Mouse (Mus musculus) hindbrain, embryonic 10.5 days (tissue): ENCODE data around the gene Rasip1. TPM values are rescaled to one million over a fixed set of nuclear protein-coding genes. Genes with fewer than 3 reads are reported as not detected.

Experiments used
- DNase-seq: peaks from one replicate; pipeline ENCODE4 v3.0.0-alpha.2; 2017; ENCODE audit warnings: low spot score
- H3K27ac ChIP-seq: fragments of 300-500 bp; sonication (generic); 2 replicates; pipeline ENCODE4 v1.5.1; 2016; ENCODE audit warnings: mild to moderate bottlenecking, moderate library complexity
- H3K27me3 ChIP-seq: fragments of 300-500 bp; sonication (generic); 2 replicates; pipeline ENCODE4 v1.6.1; 2016; ENCODE audit warnings: mild to moderate bottlenecking; ENCODE audit not compliant: poor library complexity, insufficient read depth, severe bottlenecking
- H3K36me3 ChIP-seq: fragments of 300-500 bp; sonication (generic); 2 replicates; pipeline ENCODE4 v1.6.1; 2016; ENCODE audit warnings: mild to moderate bottlenecking, moderate library complexity
- H3K4me1 ChIP-seq: fragments of 300-500 bp; sonication (generic); replicated peaks from 2 replicates; pipeline ENCODE4 v1.6.1; 2016; ENCODE audit warnings: mild to moderate bottlenecking
- H3K4me3 ChIP-seq: fragments of 300-500 bp; sonication (generic); 2 replicates; pipeline ENCODE4 v1.5.1; 2016; ENCODE audit warnings: mild to moderate bottlenecking, moderate library complexity
- H3K9me3 ChIP-seq: fragments of 300-500 bp; sonication (generic); 2 replicates; pipeline ENCODE4 v1.6.1; 2016; ENCODE audit warnings: mild to moderate bottlenecking, moderate library complexity
- WGBS: fragments of 180-500 bp; shearing (Covaris S2); methylation state at CpG from one replicate; pipeline ENCODE4 v1.1.7; 2016; 5-methylcytosine and 5-hydroxymethylcytosine counted together
- polyA plus RNA-seq: library from polyadenylated mRNA; unstranded; fragments of >200 nt; fragmentation: Nextera tagmentation; extraction: Ambion mirVana; gene quantifications from 2 replicates; pipeline ENCODE4 v1.2.1, GENCODE M21; 2016

The Rasip1 gene
- polyA plus RNA-seq = 6.4 and 9.3 TPM in 2 replicates

DNA sequence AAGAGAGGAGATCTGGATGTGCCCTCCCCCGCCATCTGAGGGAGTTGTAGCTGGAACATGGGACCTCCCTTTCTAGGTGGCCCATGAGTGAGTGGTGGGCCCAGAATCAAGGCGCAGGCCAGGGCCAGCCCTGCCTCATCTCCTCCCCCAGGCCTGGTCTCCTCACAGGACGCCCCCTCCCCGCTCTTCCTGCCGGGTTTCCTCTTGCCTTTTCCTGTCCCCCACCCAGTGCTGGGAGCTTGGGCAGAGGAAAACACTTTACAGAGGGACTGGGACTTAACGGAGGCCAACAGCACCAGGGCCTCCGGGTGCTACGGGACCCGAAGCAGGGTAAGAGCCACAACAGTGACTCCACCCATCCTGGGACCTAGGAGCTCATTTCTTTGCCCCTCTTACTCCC is at the start of gene Rasip1:
TSS of gene Rasip1 (plus strand) at position 228 of the 400 bp plus-strand sequence.
- Histone ChIP-seq H3K36me3 (no peaks in the 10 kb centered on the region), H3K27ac (peak within 1 kb of the TSS; percentile 88), H3K27me3 (peaks cover 72% of the 10 kb centered on the region), H3K9me3 (no peaks in the 10 kb centered on the region), H3K4me1 (peaks cover 12% of the 10 kb centered on the region), H3K4me3 (peak within 1 kb of the TSS; percentile 63)
- WGBS = 87% methylated on average over 9 of the region's 9 CpGs
- no peak for DNase-seq

- Histone ChIP-seq H3K4me3 (no peak overlapping the region), H3K4me1 (peaks cover 10% of the 10 kb centered on the region), H3K9me3 (no peaks in the 10 kb centered on the region), H3K36me3 (peaks cover 55% of the 10 kb centered on the region), H3K27me3 (no peaks in the 10 kb centered on the region), H3K27ac (no peak overlapping the region)
- WGBS = 91% methylated on average over 6 of the region's 6 CpGs
- no peak for DNase-seq
These were observed 41.4 kb upstream of the Rasip1 start for GRCm38 (mm10) chr7:45585923-45586322.

DNA sequence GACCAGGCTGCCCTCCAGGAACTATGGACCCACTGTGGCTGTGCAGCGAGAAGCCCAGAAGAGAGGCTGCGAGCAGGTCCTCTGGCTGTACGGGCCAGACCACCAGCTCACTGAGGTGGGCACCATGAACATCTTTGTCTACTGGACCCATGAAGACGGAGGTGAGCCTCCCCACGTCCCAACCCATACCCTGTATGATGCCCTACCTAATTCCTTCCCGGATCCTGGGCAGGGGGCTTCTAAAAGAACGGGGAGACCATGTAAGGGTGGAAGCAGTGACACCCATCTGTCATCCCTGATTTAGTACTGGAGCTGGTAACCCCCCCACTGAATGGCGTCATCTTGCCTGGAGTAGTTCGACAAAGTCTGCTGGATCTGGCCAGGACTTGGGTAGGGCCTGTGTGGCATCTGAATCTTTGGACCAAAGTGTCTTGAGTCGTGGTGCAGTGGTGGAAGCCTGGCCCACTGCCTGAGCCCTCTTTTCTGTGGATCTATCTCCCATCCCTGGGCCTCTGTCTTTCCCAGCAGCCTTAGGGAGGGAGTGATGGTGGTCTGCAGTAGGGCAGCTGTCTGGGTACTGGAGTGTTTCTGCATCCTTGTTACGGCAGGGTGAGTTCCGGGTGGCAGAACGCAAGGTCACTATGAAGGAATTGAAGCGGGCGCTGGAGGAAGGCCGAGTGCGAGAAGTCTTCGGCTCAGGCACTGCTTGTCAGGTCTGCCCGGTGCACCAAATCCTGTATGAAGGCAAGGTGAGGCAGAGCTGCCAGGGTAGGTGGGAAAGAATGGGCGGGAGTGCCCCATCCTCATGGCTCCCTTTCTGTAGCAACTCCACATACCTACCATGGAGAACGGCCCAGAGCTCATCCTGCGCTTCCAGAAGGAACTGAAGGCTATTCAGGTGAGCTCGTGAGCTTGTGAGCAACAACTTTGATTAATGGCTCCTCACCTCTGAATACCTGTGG is 39.4 kb upstream of the Rasip1 start:
- no peak for DNase-seq
- H3K27ac ChIP-seq = no peak overlapping the region
- peaks cover 10% of the 10 kb centered on the region for H3K4me1 ChIP-seq
- no peaks in the 10 kb centered on the region for H3K27me3 ChIP-seq
- WGBS = 94% methylated on average over 23 of the region's 23 CpGs
- no peaks in the 10 kb centered on the region for H3K9me3 ChIP-seq
- H3K36me3 ChIP-seq = peaks cover 50% of the 10 kb centered on the region
- no peak overlapping the region for H3K4me3 ChIP-seq

DNA sequence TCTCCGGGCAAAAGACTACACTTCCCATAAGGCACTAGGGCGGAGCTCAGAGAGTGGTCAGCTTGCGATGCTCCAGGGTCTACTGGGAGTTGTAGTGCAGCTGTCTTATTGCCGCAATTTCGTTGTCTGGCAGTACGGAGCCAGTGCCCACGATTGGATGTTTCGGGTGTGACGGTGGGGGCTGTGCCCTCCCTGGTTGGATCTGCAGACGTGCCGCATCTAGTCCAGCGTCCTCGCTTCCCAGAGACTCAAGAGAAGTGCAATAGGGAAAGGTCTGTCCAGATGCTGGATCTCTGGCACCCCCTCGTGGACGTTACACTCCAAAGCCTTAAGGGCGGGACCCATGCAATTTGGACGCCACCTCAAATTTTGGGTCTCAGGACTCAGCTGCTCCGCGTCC is 38.1 kb upstream of the Rasip1 start:
- peak; percentile 92 for DNase-seq
- no peaks in the 10 kb centered on the region for H3K27me3 ChIP-seq
- H3K9me3 ChIP-seq = no peaks in the 10 kb centered on the region
- peak overlapping the region; percentile 47 for H3K4me3 ChIP-seq
- peaks cover 40% of the 10 kb centered on the region for H3K36me3 ChIP-seq
- WGBS = 5% methylated on average over 19 of the region's 19 CpGs
- peaks cover 10% of the 10 kb centered on the region for H3K4me1 ChIP-seq
- H3K27ac ChIP-seq = peak overlapping the region; percentile 71

DNA sequence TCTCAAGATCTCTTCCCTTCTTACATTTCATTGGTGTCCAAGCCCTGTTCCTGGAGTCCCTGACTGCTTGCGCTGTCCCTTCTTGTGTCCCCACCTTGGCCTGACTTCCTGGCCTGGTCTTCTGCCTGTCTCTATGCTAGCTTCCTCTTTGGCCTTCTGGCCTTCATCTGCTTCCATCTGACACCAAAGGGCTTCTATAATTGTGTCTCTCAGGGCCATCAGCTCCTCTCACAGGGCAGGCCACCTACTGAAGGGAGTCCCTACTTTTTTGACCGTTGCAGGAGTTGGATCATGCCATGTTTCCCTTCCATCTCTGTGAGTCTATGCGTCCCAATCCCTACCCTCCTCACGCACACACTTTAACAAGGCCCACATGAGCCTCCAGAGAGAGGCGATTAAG is 37.4 kb upstream of the Rasip1 start:
- H3K4me1 ChIP-seq = peaks cover 10% of the 10 kb centered on the region
- WGBS = 94% methylated on average over 5 of the region's 5 CpGs
- peak overlapping the region; percentile 47; the same call in 1 of the 2 replicates for H3K4me3 ChIP-seq
- no peaks in the 10 kb centered on the region for H3K27me3 ChIP-seq
- DNase-seq = no peak
- peaks cover 34% of the 10 kb centered on the region for H3K36me3 ChIP-seq
- H3K9me3 ChIP-seq = no peaks in the 10 kb centered on the region
- peak overlapping the region; percentile 71 for H3K27ac ChIP-seq

DNA sequence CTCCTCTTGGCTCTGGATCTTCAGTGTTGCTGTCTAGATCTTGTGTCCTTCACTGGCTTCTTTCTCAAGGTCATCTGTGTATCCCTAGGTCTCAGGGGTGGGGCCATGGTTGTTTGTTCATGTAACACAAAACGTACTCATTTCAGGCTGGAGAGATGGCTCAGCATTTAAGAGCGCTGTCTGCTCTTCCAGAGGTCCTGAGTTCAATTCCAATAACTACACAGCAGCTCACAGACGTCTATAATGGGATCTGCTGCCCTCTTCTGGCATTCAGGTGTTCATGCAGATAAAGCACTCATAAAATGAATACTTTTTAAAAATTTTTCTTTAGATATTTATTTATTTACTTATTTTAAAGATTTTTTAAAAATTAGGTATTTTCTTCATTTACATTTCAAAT is 36.4 kb upstream of the Rasip1 start:
- no peak overlapping the region for H3K4me3 ChIP-seq
- WGBS = 68% methylated on average over 3 of the region's 3 CpGs
- peaks cover 10% of the 10 kb centered on the region for H3K4me1 ChIP-seq
- no peaks in the 10 kb centered on the region for H3K27me3 ChIP-seq
- peaks cover 24% of the 10 kb centered on the region for H3K36me3 ChIP-seq
- H3K9me3 ChIP-seq = no peaks in the 10 kb centered on the region
- no peak overlapping the region for H3K27ac ChIP-seq
- no peak for DNase-seq

- Histone ChIP-seq H3K36me3 (peaks cover 14% of the 10 kb centered on the region), H3K4me3 (no peak overlapping the region), H3K9me3 (no peaks in the 10 kb centered on the region), H3K27ac (no peak overlapping the region), H3K27me3 (no peaks in the 10 kb centered on the region), H3K4me1 (peaks cover 10% of the 10 kb centered on the region)
- WGBS = 82% methylated on average over 7 of the region's 7 CpGs
- DNase-seq = no peak
These were observed 35.4 kb upstream of the Rasip1 start for GRCm38 (mm10) chr7:45591880-45592279.

DNA sequence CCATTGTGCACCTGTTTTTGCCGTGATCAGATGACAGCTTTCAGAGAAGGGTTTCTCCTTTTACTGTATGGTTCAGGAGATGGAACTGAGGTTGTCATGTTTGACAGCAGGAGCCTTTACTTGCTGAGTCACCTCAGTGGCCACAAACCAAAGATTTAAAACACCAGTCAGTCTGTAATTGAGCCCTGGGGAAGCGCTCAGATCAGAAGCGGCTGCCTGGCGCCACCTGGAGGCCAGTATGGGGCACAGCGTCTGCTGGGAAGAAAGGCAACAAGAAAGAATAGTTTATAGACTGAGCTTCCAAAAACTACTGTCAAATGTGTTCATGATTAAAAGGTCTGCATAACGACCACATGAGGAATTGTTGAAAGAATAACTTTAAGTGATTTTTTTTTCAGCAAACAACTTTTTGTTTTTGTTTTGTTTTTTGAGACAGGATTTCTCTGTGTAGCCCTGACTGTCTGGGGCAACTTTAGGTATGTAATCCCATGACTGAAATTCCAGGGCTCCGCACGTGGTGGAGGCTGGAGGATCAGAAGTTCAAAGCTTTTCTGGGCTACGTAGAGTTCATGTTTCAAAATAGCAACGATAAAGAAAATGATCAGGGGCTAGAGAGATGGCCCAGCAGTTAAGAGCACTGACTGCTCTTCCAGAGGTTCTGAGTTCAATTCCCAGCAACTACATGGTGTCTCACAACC is 34.0 kb upstream of the Rasip1 start:
- H3K4me1 ChIP-seq = peaks cover 10% of the 10 kb centered on the region
- DNase-seq = peak; percentile 58
- H3K4me3 ChIP-seq = no peak overlapping the region
- no peaks in the 10 kb centered on the region for H3K9me3 ChIP-seq
- WGBS = 26% methylated on average over 10 of the region's 10 CpGs
- H3K36me3 ChIP-seq = peaks cover 2% of the 10 kb centered on the region; the same call in 1 of the 2 replicates
- H3K27me3 ChIP-seq = no peaks in the 10 kb centered on the region
- no peak overlapping the region for H3K27ac ChIP-seq

DNA sequence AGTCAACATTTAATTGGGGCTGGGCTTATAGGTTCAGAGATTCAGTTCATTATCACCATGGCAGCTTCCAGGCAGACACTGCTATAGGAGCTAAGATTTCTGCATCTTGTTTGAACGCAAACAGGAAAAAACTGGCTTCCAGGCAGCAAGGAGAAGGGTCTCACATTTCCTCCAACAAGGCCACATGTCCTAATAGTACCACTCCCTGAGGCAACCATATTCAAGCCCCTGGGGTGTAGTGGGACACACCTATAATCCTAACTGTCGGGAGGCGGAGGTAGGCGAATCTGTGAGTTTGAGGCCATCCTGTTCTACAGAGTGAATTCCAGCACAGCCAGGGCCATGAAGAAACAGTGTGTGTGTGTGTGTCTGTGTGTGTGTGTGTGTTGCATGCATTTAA is 32.1 kb upstream of the Rasip1 start:
- no peaks in the 10 kb centered on the region for H3K9me3 ChIP-seq
- peaks cover 9% of the 10 kb centered on the region; the same call in 1 of the 2 replicates for H3K4me1 ChIP-seq
- no peaks in the 10 kb centered on the region for H3K36me3 ChIP-seq
- H3K4me3 ChIP-seq = no peak overlapping the region
- DNase-seq = no peak
- H3K27me3 ChIP-seq = no peaks in the 10 kb centered on the region
- WGBS = 85% methylated on average over 4 of the region's 4 CpGs
- no peak overlapping the region for H3K27ac ChIP-seq

DNA sequence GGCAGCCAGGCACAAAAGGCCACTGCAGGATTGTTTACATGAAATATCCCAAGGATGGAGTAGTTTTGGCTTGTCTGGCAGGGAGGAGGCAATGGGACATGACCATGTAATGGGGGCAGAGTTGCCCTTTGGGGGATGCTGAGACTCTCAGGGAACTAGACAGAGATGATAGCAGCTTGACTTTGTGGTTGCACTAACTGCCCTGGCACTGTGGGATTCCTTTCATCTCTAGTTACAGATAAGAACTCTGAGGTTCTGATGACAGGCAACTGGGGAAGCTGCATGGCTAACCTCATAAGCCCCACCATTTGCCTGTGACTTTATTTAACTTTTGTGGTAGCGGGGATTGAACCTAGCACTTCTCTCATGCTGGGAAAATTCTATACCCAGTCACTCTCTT is 31.2 kb upstream of the Rasip1 start:
- 92% methylated on average over 1 of the region's 1 CpGs for WGBS
- Histone ChIP-seq H3K27ac (no peak overlapping the region), H3K4me3 (no peak overlapping the region), H3K27me3 (no peaks in the 10 kb centered on the region), H3K4me1 (peaks cover 9% of the 10 kb centered on the region; the same call in 1 of the 2 replicates), H3K36me3 (no peaks in the 10 kb centered on the region), H3K9me3 (no peaks in the 10 kb centered on the region)
- DNase-seq = no peak

- H3K4me1 ChIP-seq = peaks cover 11% of the 10 kb centered on the region; the same call in 1 of the 2 replicates
- WGBS = 90% methylated on average over 5 of the region's 5 CpGs
- no peak overlapping the region for H3K4me3 ChIP-seq
- DNase-seq = no peak
- H3K27me3 ChIP-seq = no peaks in the 10 kb centered on the region
- H3K36me3 ChIP-seq = no peaks in the 10 kb centered on the region
- no peaks in the 10 kb centered on the region for H3K9me3 ChIP-seq
- no peak overlapping the region for H3K27ac ChIP-seq
These were observed 30.3 kb upstream of the Rasip1 start for GRCm38 (mm10) chr7:45597013-45597412.

DNA sequence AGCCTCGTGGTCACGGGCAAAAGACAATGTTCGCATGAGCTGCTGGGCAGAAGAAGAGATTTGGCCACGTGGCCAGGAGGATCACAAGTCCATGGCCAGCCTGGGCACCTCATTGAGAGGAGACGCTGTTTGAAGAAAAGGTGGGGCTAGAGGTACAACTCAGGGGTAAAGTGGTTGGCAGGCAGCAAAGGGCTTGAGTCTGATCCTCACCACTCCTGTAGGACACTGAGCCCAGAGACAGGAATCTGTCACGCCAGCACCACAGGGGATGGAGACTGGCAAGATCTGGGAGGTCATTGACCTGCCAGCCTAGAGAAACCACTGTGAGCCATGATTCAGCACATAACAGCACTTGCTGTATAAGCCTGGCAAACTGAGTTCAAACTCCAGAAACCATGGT is 29.8 kb upstream of the Rasip1 start:
- H3K4me1 ChIP-seq = peaks cover 11% of the 10 kb centered on the region; the same call in 1 of the 2 replicates
- H3K4me3 ChIP-seq = no peak overlapping the region
- 88% methylated on average over 6 of the region's 6 CpGs for WGBS
- H3K27me3 ChIP-seq = no peaks in the 10 kb centered on the region
- no peaks in the 10 kb centered on the region for H3K36me3 ChIP-seq
- DNase-seq = no peak
- H3K27ac ChIP-seq = no peak overlapping the region
- no peaks in the 10 kb centered on the region for H3K9me3 ChIP-seq
